8 mouse cellular contexts compared by ENCODE assay signal in the genomic region with DNA sequence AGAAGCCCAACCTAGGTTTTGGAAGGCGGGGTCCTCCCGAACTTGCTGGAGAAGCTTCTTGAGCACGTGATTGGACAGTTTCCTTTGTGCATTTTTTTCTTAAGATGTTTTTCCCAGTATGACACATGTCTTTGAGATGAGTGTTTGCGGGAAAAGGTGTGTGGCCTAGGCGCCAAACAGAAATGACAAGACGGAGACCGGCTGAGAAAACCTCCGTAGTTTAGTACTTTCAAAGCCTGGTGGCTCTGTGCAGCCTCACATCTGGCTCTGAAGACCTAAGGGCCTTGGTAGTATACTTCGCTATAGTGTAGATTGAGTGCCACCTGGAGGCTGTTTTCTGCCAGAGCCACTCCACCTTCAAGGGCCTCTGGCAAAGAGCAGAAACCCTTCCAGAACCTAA. TPM values are rescaled to one million over a fixed set of nuclear protein-coding genes. Genes with fewer than 3 reads are reported as not detected.
A peak's percentile ranks its signal among the peaks of the same experiment; 100 is the strongest.
DNase-seq lines count a peak whose midpoint lies in the region; ATAC-seq and TF ChIP-seq lines count a peak whose summit lies in the region.

No protein-coding gene starts in this region.

- peaks cover 23% of the 10 kb centered on the region for H3K79me2 ChIP-seq in C2C12 (ENCODE audit: control insufficient read depth, insufficient read depth)

- H3ac ChIP-seq in C2C12 (ENCODE audit: control insufficient read depth, insufficient read length, low read depth) = no peak overlapping the region

- peaks cover 3% of the 10 kb centered on the region; the same call in 1 of the 2 replicates for H3K4me1 ChIP-seq in embryonic facial prominence, embryonic 14.5 days (ENCODE audit: control insufficient read depth, insufficient read depth, low read length)
- peaks cover 59% of the 10 kb centered on the region for H3K4me1 ChIP-seq in liver, embryonic 15.5 days (replicated peaks)
- no peaks in the 10 kb centered on the region; the same call in 1 of the 2 replicates for H3K4me1 ChIP-seq in neural tube, embryonic 11.5 days (ENCODE audit: control insufficient read depth, insufficient read depth, low read length)
- peaks cover 2% of the 10 kb centered on the region for H3K4me1 ChIP-seq in testis, adult 2 months (ENCODE audit: control insufficient read depth, insufficient read depth, low read length)

- H3K9me3 ChIP-seq in embryonic facial prominence, embryonic 14.5 days (ENCODE audit: control insufficient read depth, low read length) = no peaks in the 10 kb centered on the region
- H3K9me3 ChIP-seq in liver, embryonic 15.5 days (replicated peaks) = no peaks in the 10 kb centered on the region
- H3K9me3 ChIP-seq in neural tube, embryonic 11.5 days (ENCODE audit: control insufficient read depth, low read length) = no peaks in the 10 kb centered on the region

- H3K27ac ChIP-seq in embryonic facial prominence, embryonic 14.5 days (replicated peaks; ENCODE audit: low read depth, low read length) = 0 out of 2 replicates have a peak overlapping the region, but pooled peaks have one; percentile 17
- no peak overlapping the region for H3K27ac ChIP-seq in liver, embryonic 15.5 days (replicated peaks)
- H3K27ac ChIP-seq in neural tube, embryonic 11.5 days (ENCODE audit: low read depth, low read length) = no peak overlapping the region
- no peak overlapping the region for H3K27ac ChIP-seq in testis, adult 2 months (ENCODE audit: control insufficient read depth, insufficient read depth, low read depth, low read length)

- peak; percentile 23; the same call in 1 of the 2 replicates for ATAC-seq in embryonic facial prominence, embryonic 14.5 days (ENCODE audit: low read depth)
- no peak for ATAC-seq in liver, embryonic 15.5 days (ENCODE audit: insufficient read depth)
- ATAC-seq in neural tube, embryonic 11.5 days (ENCODE audit: insufficient read depth, low FRiP score, low TSS enrichment) = no peak

- peak; percentile 31 for TF ChIP-seq CTCF in C2C12 (IDR thresholded peaks at IDR 0.05; ENCODE audit: control insufficient read depth, insufficient read depth, insufficient read length)
- TF ChIP-seq CTCF in testis, adult 2 months (IDR thresholded peaks at IDR 0.05; ENCODE audit: control insufficient read depth, insufficient read depth, insufficient replicate concordance, low read depth, low read length) = peak; percentile 41; the same call in 1 of the 2 replicates

- no peak overlapping the region for H3K4me3 ChIP-seq in C2C12 (ENCODE audit: insufficient read depth, poor library complexity, severe bottlenecking)
- H3K4me3 ChIP-seq in embryonic facial prominence, embryonic 14.5 days (ENCODE audit: low read depth, low read length) = peak overlapping the region; percentile 31
- H3K4me3 ChIP-seq in liver, embryonic 15.5 days (replicated peaks) = peak overlapping the region; percentile 26
- H3K4me3 ChIP-seq in neural tube, embryonic 11.5 days (ENCODE audit: low read depth, low read length) = no peak overlapping the region
- no peak overlapping the region for H3K4me3 ChIP-seq in testis, adult 2 months (ENCODE audit: control insufficient read depth, low read depth, low read length)

- no peaks in the 10 kb centered on the region for H3K27me3 ChIP-seq in C2C12 (ENCODE audit: control insufficient read depth, insufficient read depth, insufficient read length)
- no peaks in the 10 kb centered on the region for H3K27me3 ChIP-seq in embryonic facial prominence, embryonic 14.5 days (replicated peaks; ENCODE audit: control insufficient read depth, insufficient read depth, low read length)
- peaks cover 9% of the 10 kb centered on the region; the same call in 1 of the 2 replicates for H3K27me3 ChIP-seq in liver, embryonic 15.5 days
- no peaks in the 10 kb centered on the region for H3K27me3 ChIP-seq in neural tube, embryonic 11.5 days (ENCODE audit: control insufficient read depth, insufficient read depth, low read length)
- H3K27me3 ChIP-seq in testis, adult 2 months (ENCODE audit: control insufficient read depth, insufficient read depth, low read length) = no peaks in the 10 kb centered on the region

- H3K79me3 ChIP-seq in C2C12 (ENCODE audit: low read depth) = peaks cover 17% of the 10 kb centered on the region

- H3K4me2 ChIP-seq in embryonic facial prominence, embryonic 14.5 days (ENCODE audit: low read depth, low read length) = peak overlapping the region; percentile 49
- H3K4me2 ChIP-seq in liver, embryonic 15.5 days = peak overlapping the region; percentile 53
- peak overlapping the region; percentile 13; the same call in 1 of the 2 replicates for H3K4me2 ChIP-seq in neural tube, embryonic 11.5 days (ENCODE audit: low read depth)

- 2% methylated on average over 9 of the region's 9 CpGs for WGBS in embryonic facial prominence, embryonic 14.5 days
- 7% methylated on average over 9 of the region's 9 CpGs for WGBS in liver, embryonic 15.5 days (ENCODE audit: insufficient replicate concordance)
- 8% methylated on average over 9 of the region's 9 CpGs for WGBS in neural tube, embryonic 11.5 days

- peak; percentile 63 to 70 for DNase-seq in adrenal gland, adult 18-20 months (ENCODE audit: low spot score in 2 of 2)
- DNase-seq in embryonic facial prominence, embryonic 14.5 days (ENCODE audit: low spot score) = peak; percentile 92
- DNase-seq in heart, adult 9 months (ENCODE audit: low spot score in 2 of 2) = peak; percentile 67 to 79
- DNase-seq in kidney, adult 8-10 months = peak; percentile 86 to 92
- peak; percentile 78 for DNase-seq in neural tube, embryonic 11.5 days (ENCODE audit: low spot score)

- TF ChIP-seq POLR2A in testis, adult 2 months (IDR thresholded peaks at IDR 0.05; ENCODE audit: control insufficient read depth, low read depth, low read length) = no peak

- H3K9ac ChIP-seq in embryonic facial prominence, embryonic 14.5 days (ENCODE audit: low read depth, low read length) = peak overlapping the region; percentile 52
- no peak overlapping the region for H3K9ac ChIP-seq in liver, embryonic 15.5 days
- H3K9ac ChIP-seq in neural tube, embryonic 11.5 days (ENCODE audit: low read length) = no peak overlapping the region

- no peaks in the 10 kb centered on the region for H3K36me3 ChIP-seq in C2C12 (ENCODE audit: control insufficient read depth, insufficient read depth)
- H3K36me3 ChIP-seq in embryonic facial prominence, embryonic 14.5 days (ENCODE audit: control insufficient read depth, insufficient read depth, low read length) = no peaks in the 10 kb centered on the region
- no peaks in the 10 kb centered on the region for H3K36me3 ChIP-seq in liver, embryonic 15.5 days (replicated peaks)
- no peaks in the 10 kb centered on the region for H3K36me3 ChIP-seq in neural tube, embryonic 11.5 days (ENCODE audit: control insufficient read depth, insufficient read depth, low read length)
- no peaks in the 10 kb centered on the region for H3K36me3 ChIP-seq in testis, adult 2 months (ENCODE audit: control insufficient read depth, insufficient read depth, low read length)

TF ChIP-seq in C2C12, 6 proteins besides CTCF, POLR2A, EP300 and RAD21:
- TF ChIP-seq CEBPB (IDR thresholded peaks at IDR 0.05; ENCODE audit: low read depth) (no peak), FOSL1 (IDR thresholded peaks at IDR 0.05; ENCODE audit: insufficient read depth, low read length, poor library complexity, severe bottlenecking) (no peak), MYOG (IDR thresholded peaks at IDR 0.05; ENCODE audit: control insufficient read depth, extremely low read depth, insufficient read length) (no peak), MAX (IDR thresholded peaks at IDR 0.05) (peak; percentile 36), MYOD1 (IDR thresholded peaks at IDR 0.05; ENCODE audit: control insufficient read depth, insufficient read length, low read depth) (no peak), USF1 (IDR thresholded peaks at IDR 0.05; ENCODE audit: low read depth) (peak; percentile 81)

RNA-seq across cellular contexts. Expression of a gene that starts 3.0 kb away (rescaled TPM):
- polyA plus RNA-seq in C2C12 (2012; fragmentation: generic; extraction: Trizol) = 12.9 TPM
- total RNA-seq in adrenal gland, adult 18-20 months (2021) = 10 to 100 TPM; 40.3 to 56.3 TPM
- polyA plus RNA-seq in embryonic facial prominence, embryonic 14.5 days (2014; fragmentation: Nextera tagmentation; extraction: Ambion mirVana) = 130 and 160 TPM in 2 replicates
- polyA plus RNA-seq in liver, embryonic 15.5 days (2015; fragmentation: Nextera tagmentation; extraction: Ambion mirVana) = 19.1 and 20.8 TPM in 2 replicates
- polyA plus RNA-seq in neural tube, embryonic 11.5 days (2014; fragmentation: Nextera tagmentation; extraction: Ambion mirVana) = 235 and 246 TPM in 2 replicates
- polyA plus RNA-seq in testis, adult 2 months (2012; rRNA removed) = 9.0 and 9.7 TPM in 2 replicates

RNA-seq across cellular contexts. Expression of a gene that starts 4.0 kb away (rescaled TPM):
- 23.7 TPM for polyA plus RNA-seq in C2C12 (2012; fragmentation: generic; extraction: Trizol)
- total RNA-seq in adrenal gland, adult 18-20 months (2021) = 100 to 1,000 TPM; 114 to 221 TPM
- 80.5 and 95.2 TPM in 2 replicates for polyA plus RNA-seq in embryonic facial prominence, embryonic 14.5 days (2014; fragmentation: Nextera tagmentation; extraction: Ambion mirVana)
- 58.6 and 66.3 TPM in 2 replicates for polyA plus RNA-seq in liver, embryonic 15.5 days (2015; fragmentation: Nextera tagmentation; extraction: Ambion mirVana)
- polyA plus RNA-seq in neural tube, embryonic 11.5 days (2014; fragmentation: Nextera tagmentation; extraction: Ambion mirVana) = 105 and 107 TPM in 2 replicates
- polyA plus RNA-seq in testis, adult 2 months (2012; rRNA removed) = 4.8 and 5.0 TPM in 2 replicates

RNA-seq across cellular contexts. Expression of a gene that starts 25.5 kb away (rescaled TPM):
- polyA plus RNA-seq in C2C12 (2012; fragmentation: generic; extraction: Trizol) = not detected
- 1 to 10 TPM in 1 of 2 experiments, not detected in 1; 2.7 TPM for total RNA-seq in adrenal gland, adult 18-20 months (2021)
- polyA plus RNA-seq in embryonic facial prominence, embryonic 14.5 days (2014; fragmentation: Nextera tagmentation; extraction: Ambion mirVana) = not detected in 2 replicates
- not detected in 2 replicates for polyA plus RNA-seq in liver, embryonic 15.5 days (2015; fragmentation: Nextera tagmentation; extraction: Ambion mirVana)
- not detected in 2 replicates for polyA plus RNA-seq in neural tube, embryonic 11.5 days (2014; fragmentation: Nextera tagmentation; extraction: Ambion mirVana)
- 2.8 and 3.1 TPM in 2 replicates for polyA plus RNA-seq in testis, adult 2 months (2012; rRNA removed)

RNA-seq across cellular contexts. Expression of a gene that starts 29.9 kb away (rescaled TPM):
- 354 TPM for polyA plus RNA-seq in C2C12 (2012; fragmentation: generic; extraction: Trizol)
- 100 to 1,000 TPM; 115 to 384 TPM for total RNA-seq in adrenal gland, adult 18-20 months (2021)
- 561 and 600 TPM in 2 replicates for polyA plus RNA-seq in embryonic facial prominence, embryonic 14.5 days (2014; fragmentation: Nextera tagmentation; extraction: Ambion mirVana)
- 251 and 306 TPM in 2 replicates for polyA plus RNA-seq in liver, embryonic 15.5 days (2015; fragmentation: Nextera tagmentation; extraction: Ambion mirVana)
- 658 and 707 TPM in 2 replicates for polyA plus RNA-seq in neural tube, embryonic 11.5 days (2014; fragmentation: Nextera tagmentation; extraction: Ambion mirVana)
- polyA plus RNA-seq in testis, adult 2 months (2012; rRNA removed) = 68.3 and 87.3 TPM in 2 replicates

RNA-seq across cellular contexts. Expression of a gene that starts 35.5 kb away (rescaled TPM):
- 32.0 TPM for polyA plus RNA-seq in C2C12 (2012; fragmentation: generic; extraction: Trizol)
- 10 to 100 TPM; 51.0 to 78.9 TPM for total RNA-seq in adrenal gland, adult 18-20 months (2021)
- 118 and 124 TPM in 2 replicates for polyA plus RNA-seq in embryonic facial prominence, embryonic 14.5 days (2014; fragmentation: Nextera tagmentation; extraction: Ambion mirVana)
- 62.9 and 65.2 TPM in 2 replicates for polyA plus RNA-seq in liver, embryonic 15.5 days (2015; fragmentation: Nextera tagmentation; extraction: Ambion mirVana)
- 142 and 144 TPM in 2 replicates for polyA plus RNA-seq in neural tube, embryonic 11.5 days (2014; fragmentation: Nextera tagmentation; extraction: Ambion mirVana)
- 13.4 and 16.4 TPM in 2 replicates for polyA plus RNA-seq in testis, adult 2 months (2012; rRNA removed)

Comparison
In these comparisons a context has a peak if more than half of its experiments do, and no peak if none do; other contexts are left out.
1. H3K4me3 ChIP-seq: peak in embryonic facial prominence, embryonic 14.5 days (single experiment) and liver, embryonic 15.5 days (single experiment); none in C2C12 (single experiment), neural tube, embryonic 11.5 days (single experiment) and testis, adult 2 months (single experiment).
2. Peak in every context shown above with its lines, with median percentiles within 50 percentile points of each other: DNase-seq and H3K4me2 ChIP-seq.